Mouse (Mus musculus) limb, embryonic 14.5 days (tissue): Measurements from ENCODE around the gene Cmtm6. TPM values are rescaled to one million over a fixed set of nuclear protein-coding genes. Genes with fewer than 3 reads are reported as not detected.
A peak's percentile ranks its signal among the peaks of the same experiment; 100 is the strongest.

ENCODE experiments used
- ATAC-seq: fragments of 200-750 bp; cut with Nextera tagmentation; 2 replicates; pipeline ENCODE4 v1.8.0; 2017; ENCODE audit warnings: low read depth, moderate number of reproducible peaks, moderate TSS enrichment; ENCODE audit not compliant: low FRiP score
- DNase-seq: peaks from one replicate; pipeline ENCODE4 v3.0.0-alpha.2; 2015; ENCODE audit warnings: low spot score
- H3K27ac ChIP-seq: fragments of 300-500 bp; sonication (generic); replicated peaks from 2 replicates; pipeline ENCODE4 v1.5.1; 2014; ENCODE audit warnings: low read depth, mild to moderate bottlenecking, low read length, moderate library complexity, mixed read lengths
- H3K27me3 ChIP-seq: fragments of 300-500 bp; sonication (generic); 2 replicates; pipeline ENCODE4 v1.6.1; 2014; ENCODE audit warnings: low read length, mixed read lengths; ENCODE audit not compliant: control insufficient read depth, insufficient read depth
- H3K36me3 ChIP-seq: fragments of 300-500 bp; sonication (generic); 2 replicates; pipeline ENCODE4 v1.6.1; 2014; ENCODE audit warnings: mild to moderate bottlenecking, low read length, moderate library complexity, mixed read lengths; ENCODE audit not compliant: control insufficient read depth, insufficient read depth
- H3K4me1 ChIP-seq: fragments of 300-500 bp; sonication (generic); 2 replicates; pipeline ENCODE4 v1.6.1; 2014; ENCODE audit warnings: antibody characterized with exemption, low read length, mixed read lengths; ENCODE audit not compliant: control insufficient read depth, insufficient read depth
- H3K4me2 ChIP-seq: fragments of 300-500 bp; sonication (generic); replicated peaks from 2 replicates; pipeline ENCODE4 v1.6.1; 2014; ENCODE audit warnings: low read depth, mild to moderate bottlenecking, low read length, moderate library complexity; ENCODE audit not compliant: severe bottlenecking
- H3K4me3 ChIP-seq: fragments of 300-500 bp; sonication (generic); replicated peaks from 2 replicates; pipeline ENCODE4 v1.5.1; 2014; ENCODE audit warnings: low read length
- H3K9ac ChIP-seq: fragments of 300-500 bp; sonication (generic); 2 replicates; pipeline ENCODE4 v1.6.1; 2014; ENCODE audit warnings: mild to moderate bottlenecking, low read depth, low read length, moderate library complexity; ENCODE audit not compliant: severe bottlenecking
- H3K9me3 ChIP-seq: fragments of 300-500 bp; sonication (generic); 2 replicates; pipeline ENCODE4 v1.6.1; 2016; ENCODE audit warnings: low read length; ENCODE audit not compliant: control insufficient read depth
- POLR2A ChIP-seq: fragments of 200-500 bp; IDR thresholded peaks from 2 replicates; pipeline ENCODE4 v1.8.0; 2012; ENCODE audit warnings: inconsistent platforms, mild to moderate bottlenecking, moderate library complexity, borderline replicate concordance; ENCODE audit not compliant: insufficient read depth, insufficient read length; ENCODE audit errors: extremely low read depth
- WGBS: fragments of 180-500 bp; shearing (Covaris S2); extraction: QIAGEN DNeasy Blood & Tissue Kit; methylation state at CpG from one replicate; pipeline ENCODE4 v1.1.7; 2014; 5-methylcytosine and 5-hydroxymethylcytosine counted together
- polyA plus RNA-seq, 2 experiments: library from polyadenylated mRNA; depleted of rRNA in 1 of 2; stranded (reverse) in 1 of 2; unstranded in 1 of 2; fragments of >200 nt; fragmentation: Nextera tagmentation in 1 of 2; extraction: Ambion mirVana in 1 of 2; gene quantifications; 2 replicates each; pipeline versions ENCODE4 v1.2.1 to v1.2.3; 2012 to 2014

Cmtm6 gene
- polyA plus RNA-seq, 2 experiments: 21.9 to 40.5 TPM

GRCm38 (mm10) chr9:114761848-114762247, 30.9 kb downstream of the Cmtm6 start:
- Histone ChIP-seq H3K27ac (0 out of 2 replicates have a peak overlapping the region, but pooled peaks have one; percentile 5), H3K27me3 (no peaks in the 10 kb centered on the region), H3K36me3 (peaks cover 67% of the 10 kb centered on the region), H3K4me2 (no peak overlapping the region), H3K4me1 (peaks cover 2% of the 10 kb centered on the region), H3K9me3 (no peaks in the 10 kb centered on the region), H3K9ac (no peak overlapping the region), H3K4me3 (no peak overlapping the region)
- DNase-seq: no peak
- ATAC-seq: no peak
- no peak for TF ChIP-seq POLR2A
- 65% methylated on average over 11 of the region's 11 CpGs for WGBS

DNA sequence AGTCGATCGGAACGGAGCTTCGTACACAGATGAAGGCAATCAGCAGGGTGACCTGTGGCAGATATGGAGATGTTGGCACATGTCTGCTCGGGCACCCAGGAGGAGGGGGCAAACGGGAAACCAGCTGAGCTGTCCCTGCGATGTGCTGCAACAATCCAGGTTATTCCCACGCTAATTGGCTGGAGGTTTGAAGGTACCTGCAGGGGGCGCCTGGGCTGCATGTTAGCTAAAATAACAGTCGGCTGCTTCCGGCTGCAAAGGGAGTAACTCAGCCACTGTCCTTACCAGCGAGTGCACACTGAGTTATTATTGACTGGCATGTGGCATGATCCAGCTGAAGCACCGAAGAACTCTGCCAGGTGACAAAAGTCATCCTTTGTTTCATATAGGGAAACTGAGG, 32.4 kb downstream of the Cmtm6 start:
- H3K4me1 ChIP-seq: peaks cover 16% of the 10 kb centered on the region
- H3K27me3 ChIP-seq: no peaks in the 10 kb centered on the region
- no peak overlapping the region for H3K9ac ChIP-seq
- H3K36me3 ChIP-seq: peaks cover 55% of the 10 kb centered on the region
- no peak for ATAC-seq
- H3K27ac ChIP-seq: no peak overlapping the region
- WGBS: 68% methylated on average over 13 of the region's 13 CpGs
- H3K4me2 ChIP-seq: no peak overlapping the region
- no peaks in the 10 kb centered on the region for H3K9me3 ChIP-seq
- H3K4me3 ChIP-seq: no peak overlapping the region
- DNase-seq: peak; percentile 48
- no peak for TF ChIP-seq POLR2A

- TF ChIP-seq POLR2A: no peak
- WGBS: 31% methylated on average over 13 of the region's 13 CpGs
- H3K9me3 ChIP-seq: no peaks in the 10 kb centered on the region
- DNase-seq (peak; percentile 31), ATAC-seq (peak; percentile 41; the same call in 1 of the 2 replicates)
- H3K9ac ChIP-seq: peak overlapping the region; percentile 34; the same call in 1 of the 2 replicates
- peak overlapping the region; percentile 20; the same call in 1 of the 2 replicates for H3K4me2 ChIP-seq
- H3K36me3 ChIP-seq: peaks cover 23% of the 10 kb centered on the region
- no peak overlapping the region for H3K4me3 ChIP-seq
- H3K4me1 ChIP-seq: peaks cover 16% of the 10 kb centered on the region
- H3K27ac ChIP-seq: peak overlapping the region; percentile 80
- no peaks in the 10 kb centered on the region for H3K27me3 ChIP-seq
These were observed 36.1 kb downstream of the Cmtm6 start for GRCm38 (mm10) chr9:114767030-114767429.

DNA sequence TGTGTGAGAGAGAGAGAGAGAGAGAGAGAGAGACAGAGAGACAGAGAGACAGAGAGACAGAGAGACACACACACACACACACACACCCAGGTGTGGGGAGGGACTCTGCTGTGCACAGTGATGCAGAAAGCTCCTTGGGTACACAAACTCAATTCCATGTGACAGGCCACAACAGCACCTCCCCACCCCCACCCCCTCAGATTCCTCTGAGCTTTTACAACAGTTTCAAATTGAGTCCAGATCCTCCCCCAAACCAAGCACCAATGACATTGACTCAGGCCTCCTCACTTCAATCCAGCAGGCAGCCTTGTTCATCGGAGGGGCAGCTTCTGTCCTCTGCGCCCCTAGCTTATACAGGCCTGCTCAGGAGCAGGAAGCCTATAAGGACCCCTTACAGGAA, 36.6 kb downstream of the Cmtm6 start:
- Histone ChIP-seq H3K4me2 (peak overlapping the region; percentile 20; the same call in 1 of the 2 replicates), H3K36me3 (peaks cover 22% of the 10 kb centered on the region), H3K9ac (peak overlapping the region; percentile 38), H3K4me3 (no peak overlapping the region), H3K9me3 (no peaks in the 10 kb centered on the region; the same call in 1 of the 2 replicates), H3K27ac (peak overlapping the region; percentile 80), H3K4me1 (peaks cover 16% of the 10 kb centered on the region), H3K27me3 (no peaks in the 10 kb centered on the region)
- no peak for TF ChIP-seq POLR2A
- ATAC-seq (peak; percentile 16; the same call in 1 of the 2 replicates), DNase-seq (peak; percentile 51)
- 29% methylated on average over 2 of the region's 2 CpGs for WGBS

- ATAC-seq (no peak), DNase-seq (no peak)
- Histone ChIP-seq H3K9me3 (no peaks in the 10 kb centered on the region; the same call in 1 of the 2 replicates), H3K4me2 (no peak overlapping the region), H3K27ac (peak overlapping the region; percentile 80), H3K4me3 (no peak overlapping the region), H3K36me3 (peaks cover 18% of the 10 kb centered on the region), H3K4me1 (peaks cover 16% of the 10 kb centered on the region), H3K9ac (peak overlapping the region; percentile 38), H3K27me3 (no peaks in the 10 kb centered on the region)
- TF ChIP-seq POLR2A: no peak
- 48% methylated on average over 10 of the region's 10 CpGs for WGBS
These were observed 37.1 kb downstream of the Cmtm6 start for GRCm38 (mm10) chr9:114768066-114768465.
